Mouse (Mus musculus): ENCODE measurements at regions not wholly inside any gene's neighbourhood (a gene's known extent, or its start where the extent isn't known, plus 50 kb on each side); places are given as distances from the start of the nearest gene placed in this dataset.
A peak's percentile ranks its signal among the peaks of the same experiment; 100 is the strongest.

GRCm38 (mm10) chr6:97741427-97741826 lies 65.4 kb upstream of the Mitf start:
- no peak for DNase-seq (ENCODE audit: low spot score in 2 of 2)

- no peak for DNase-seq (ENCODE audit: low spot score in 2 of 2)
Measured at GRCm38 (mm10) chr6:97740851-97741201, 66.0 kb upstream of the Mitf start.

- peak in 1 of 2 experiments; percentile 63 for DNase-seq (ENCODE audit: low spot score in 2 of 2)
Measured at GRCm38 (mm10) chr6:97740107-97740850, 66.6 kb upstream of the Mitf start.

- DNase-seq (ENCODE audit: low spot score in 2 of 2), result no peak
Measured at GRCm38 (mm10) chr6:97738846-97739245, 68.0 kb upstream of the Mitf start.

GRCm38 (mm10) chr6:97730835-97731234 lies 76.0 kb upstream of the Mitf start:
- DNase-seq (ENCODE audit: low spot score in 2 of 2), result no peak

GRCm38 (mm10) chr6:97718184-97718910 lies 88.5 kb upstream of the Mitf start:
- DNase-seq (ENCODE audit: low spot score in 2 of 2), result no peak

- DNase-seq (ENCODE audit: low spot score in 2 of 2), result no peak
Measured at GRCm38 (mm10) chr6:97707401-97707800, 90.1 kb upstream of the Frmd4b start.

- DNase-seq (ENCODE audit: low spot score in 2 of 2), result no peak
Measured at GRCm38 (mm10) chr6:97704361-97704760, 87.0 kb upstream of the Frmd4b start.

- no peak for DNase-seq (ENCODE audit: low spot score in 2 of 2)
Measured at GRCm38 (mm10) chr6:97699752-97700098, 82.4 kb upstream of the Frmd4b start.

GRCm38 (mm10) chr6:97699054-97699751 lies 81.9 kb upstream of the Frmd4b start:
- DNase-seq (ENCODE audit: low spot score in 2 of 2), result no peak

- DNase-seq (ENCODE audit: low spot score in 2 of 2), result no peak
Measured at GRCm38 (mm10) chr6:97693281-97693680, 75.9 kb upstream of the Frmd4b start.

- DNase-seq (ENCODE audit: low spot score in 2 of 2), result no peak
Measured at GRCm38 (mm10) chr6:97691136-97691535, 73.8 kb upstream of the Frmd4b start.

- DNase-seq (ENCODE audit: low spot score in 2 of 2), result no peak
Measured at GRCm38 (mm10) chr6:97684335-97684734, 67.0 kb upstream of the Frmd4b start.

- no peak for DNase-seq (ENCODE audit: low spot score in 2 of 2)
Measured at GRCm38 (mm10) chr6:97682213-97682612, 64.9 kb upstream of the Frmd4b start.

GRCm38 (mm10) chr6:97675181-97675756 lies 57.9 kb upstream of the Frmd4b start:
- no peak for DNase-seq (ENCODE audit: low spot score in 2 of 2)

- DNase-seq (ENCODE audit: low spot score in 2 of 2), result no peak
Measured at GRCm38 (mm10) chr6:97666818-97667629, 49.7 kb upstream of the Frmd4b start.
